Mouse (Mus musculus): ENCODE results near the gene Cntnap2. TPM values are rescaled to one million over a fixed set of nuclear protein-coding genes. Genes with fewer than 3 reads are reported as not detected.

Gene Cntnap2
- polyA plus RNA-seq, 1 experiment from 2014 or later, result 0.55 TPM

DNA sequence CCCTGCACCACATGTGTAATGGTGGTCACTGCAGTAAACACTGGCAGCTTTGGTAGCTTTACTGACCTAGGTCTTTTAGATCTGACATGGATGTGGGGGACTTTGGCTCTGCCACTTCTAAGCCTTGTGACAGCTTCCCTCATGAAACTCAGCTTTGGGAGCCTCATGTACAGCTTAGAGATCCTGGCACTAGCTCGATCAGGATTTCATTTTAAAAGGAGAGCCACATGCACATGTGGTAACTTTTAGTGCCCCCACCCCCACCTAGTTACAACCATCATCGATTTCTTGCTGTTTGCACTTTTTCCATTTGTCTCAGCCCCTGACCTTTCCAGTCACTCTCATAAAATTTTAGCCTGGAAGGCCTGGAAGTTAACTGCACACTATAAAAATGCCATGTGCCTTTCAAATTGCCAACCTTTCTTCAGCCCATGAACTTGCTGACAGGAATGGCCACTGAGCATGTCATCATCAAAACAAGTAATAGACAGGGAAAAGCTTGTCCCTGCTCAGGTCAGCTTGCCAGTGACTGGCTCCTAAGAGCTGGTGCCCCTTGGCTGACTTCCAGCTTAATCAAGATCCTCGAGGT, 2197.9 kb downstream of the Cntnap2 start:
- H3K36me3 ChIP-seq (ENCODE audit: control insufficient read depth, insufficient read depth, low read length), result no peaks in the 10 kb centered on the region
- ATAC-seq (ENCODE audit: insufficient number of reproducible peaks, insufficient read depth, low FRiP score, low read depth), result no peak
- no peaks in the 10 kb centered on the region for H3K9me3 ChIP-seq (ENCODE audit: control insufficient read depth, low read length)
- peaks cover 5 to 6% of the 10 kb centered on the region in 2 experiments; a peak in 3 of 4 replicates for H3K4me1 ChIP-seq (ENCODE audit: control insufficient read depth in 2 of 2, insufficient read depth in 2 of 2, low read length in 2 of 2)
- H3K4me3 ChIP-seq (ENCODE audit: control insufficient read depth in 1 of 2, insufficient read depth in 1 of 2, low read depth in 1 of 2, low read length in 2 of 2), result no peak overlapping the region
- no peaks in the 10 kb centered on the region for H3K27me3 ChIP-seq (ENCODE audit: control insufficient read depth, insufficient read depth, low read length)
- H3K4me2 ChIP-seq (ENCODE audit: low read length), result no peak overlapping the region
- no peak overlapping the region for H3K9ac ChIP-seq (ENCODE audit: low read length)
- WGBS, result 50% methylated on average over 3 of the region's 3 CpGs
- H3K27ac ChIP-seq (replicated peaks in 1 of 2; ENCODE audit: control insufficient read depth in 1 of 2, insufficient read depth in 1 of 2, low read depth in 2 of 2, low read length in 2 of 2), result no peak overlapping the region

DNA sequence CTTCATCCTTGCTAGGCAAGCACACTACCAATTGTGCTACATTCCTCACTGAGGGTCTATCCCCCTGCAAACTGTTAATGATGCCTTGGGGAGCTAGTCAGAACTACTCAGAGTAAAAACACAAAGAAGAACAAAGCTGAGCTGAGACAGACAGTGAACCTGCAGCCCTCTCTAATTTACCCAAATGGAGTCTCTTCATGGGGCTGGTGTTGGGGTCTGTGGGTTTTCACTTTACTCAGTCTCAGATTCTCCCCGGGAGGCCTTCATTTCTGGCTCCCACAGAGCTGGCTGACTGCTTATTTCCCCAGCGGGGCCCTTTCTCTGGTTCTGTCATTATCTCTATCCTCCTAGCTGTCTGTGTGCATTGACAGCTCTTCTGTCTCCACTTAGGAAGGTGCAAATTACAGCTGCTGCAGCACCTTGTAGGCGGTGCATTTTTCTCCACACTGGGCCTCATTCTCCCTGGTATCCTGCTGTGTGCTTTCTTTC, 2200.5 kb downstream of the Cntnap2 start:
- no peak overlapping the region for H3K4me3 ChIP-seq (ENCODE audit: control insufficient read depth in 1 of 2, insufficient read depth in 1 of 2, low read depth in 1 of 2, low read length in 2 of 2)
- H3K4me2 ChIP-seq (ENCODE audit: low read length), result no peak overlapping the region
- WGBS, result 10% methylated on average over 3 of the region's 3 CpGs
- no peaks in the 10 kb centered on the region for H3K27me3 ChIP-seq (ENCODE audit: control insufficient read depth, insufficient read depth, low read length)
- H3K27ac ChIP-seq (replicated peaks in 1 of 2; ENCODE audit: control insufficient read depth in 1 of 2, insufficient read depth in 1 of 2, low read depth in 2 of 2, low read length in 2 of 2), result peak overlapping the region in 1 of 2 experiments; percentile 16; a peak in 1 of 4 replicates
- no peaks in the 10 kb centered on the region for H3K9me3 ChIP-seq (ENCODE audit: control insufficient read depth, low read length)
- no peaks in the 10 kb centered on the region for H3K36me3 ChIP-seq (ENCODE audit: control insufficient read depth, insufficient read depth, low read length)
- no peak overlapping the region for H3K9ac ChIP-seq (ENCODE audit: low read length)
- ATAC-seq (ENCODE audit: insufficient number of reproducible peaks, insufficient read depth, low FRiP score, low read depth), result no peak
- H3K4me1 ChIP-seq (ENCODE audit: control insufficient read depth in 2 of 2, insufficient read depth in 2 of 2, low read length in 2 of 2), result peaks cover 5 to 6% of the 10 kb centered on the region in 2 experiments; a peak in 3 of 4 replicates

DNA sequence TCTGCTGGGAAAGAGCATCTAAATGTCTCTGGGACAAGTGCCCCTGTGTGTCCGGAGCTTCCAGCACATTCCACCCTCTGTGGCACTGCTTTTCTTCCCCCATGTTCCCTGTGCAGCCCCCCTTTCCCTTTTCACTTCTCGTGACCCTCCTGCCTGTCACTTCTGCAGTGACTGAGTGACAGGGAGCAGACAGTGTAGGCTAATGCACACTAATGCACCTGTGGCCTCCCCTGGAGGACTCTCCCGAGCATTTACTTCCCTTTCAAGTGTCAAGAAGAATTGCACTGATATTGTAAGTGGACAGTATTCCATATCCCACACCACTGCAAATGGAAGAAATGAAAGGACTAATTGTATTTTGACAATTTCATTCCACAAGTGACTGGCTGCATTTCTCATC, 2208.1 kb downstream of the Cntnap2 start:
- Histone ChIP-seq H3K9ac (ENCODE audit: low read length) (no peak overlapping the region), H3K4me2 (ENCODE audit: low read length) (no peak overlapping the region), H3K4me3 (ENCODE audit: control insufficient read depth in 1 of 2, insufficient read depth in 1 of 2, low read depth in 1 of 2, low read length in 2 of 2) (no peak overlapping the region), H3K4me1 (ENCODE audit: control insufficient read depth in 2 of 2, insufficient read depth in 2 of 2, low read length in 2 of 2) (no peaks in the 10 kb centered on the region), H3K36me3 (ENCODE audit: control insufficient read depth, insufficient read depth, low read length) (no peaks in the 10 kb centered on the region), H3K27me3 (ENCODE audit: control insufficient read depth, insufficient read depth, low read length) (no peaks in the 10 kb centered on the region), H3K27ac (replicated peaks in 1 of 2; ENCODE audit: control insufficient read depth in 1 of 2, insufficient read depth in 1 of 2, low read depth in 2 of 2, low read length in 2 of 2) (no peak overlapping the region), H3K9me3 (ENCODE audit: control insufficient read depth, low read length) (no peaks in the 10 kb centered on the region)
- 30% methylated on average over 3 of the region's 3 CpGs for WGBS
- no peak for ATAC-seq (ENCODE audit: insufficient number of reproducible peaks, insufficient read depth, low FRiP score, low read depth)

DNA sequence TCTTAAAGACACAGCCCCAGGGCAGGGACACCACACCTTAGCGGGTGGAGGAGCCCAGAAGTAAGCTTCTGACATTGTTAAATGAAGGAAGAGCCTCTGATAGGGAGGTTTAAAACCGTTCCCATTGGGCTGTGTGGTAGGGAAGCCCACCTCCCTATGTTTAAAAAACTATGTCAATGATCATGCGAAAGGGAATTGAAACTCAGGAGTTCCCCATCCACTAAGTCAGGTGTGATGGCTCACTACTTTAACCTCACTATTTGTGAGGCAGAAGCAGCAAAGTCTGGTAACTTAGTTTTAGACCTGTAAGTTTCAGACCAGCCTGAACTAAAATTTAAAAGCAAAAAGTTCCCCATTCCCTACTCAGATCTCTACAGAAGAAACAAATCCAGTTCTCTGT, 2210.3 kb downstream of the Cntnap2 start:
- no peaks in the 10 kb centered on the region for H3K9me3 ChIP-seq (ENCODE audit: control insufficient read depth, low read length)
- ATAC-seq (ENCODE audit: insufficient number of reproducible peaks, insufficient read depth, low FRiP score, low read depth), result no peak
- no peaks in the 10 kb centered on the region for H3K27me3 ChIP-seq (ENCODE audit: control insufficient read depth, insufficient read depth, low read length)
- no peak overlapping the region for H3K9ac ChIP-seq (ENCODE audit: low read length)
- no peak overlapping the region for H3K4me3 ChIP-seq (ENCODE audit: control insufficient read depth in 1 of 2, insufficient read depth in 1 of 2, low read depth in 1 of 2, low read length in 2 of 2)
- H3K4me1 ChIP-seq (ENCODE audit: control insufficient read depth in 2 of 2, insufficient read depth in 2 of 2, low read length in 2 of 2), result no peaks in the 10 kb centered on the region
- WGBS, result 74% methylated on average over 3 of the region's 3 CpGs
- no peak overlapping the region for H3K4me2 ChIP-seq (ENCODE audit: low read length)
- no peaks in the 10 kb centered on the region for H3K36me3 ChIP-seq (ENCODE audit: control insufficient read depth, insufficient read depth, low read length)
- no peak overlapping the region for H3K27ac ChIP-seq (replicated peaks in 1 of 2; ENCODE audit: control insufficient read depth in 1 of 2, insufficient read depth in 1 of 2, low read depth in 2 of 2, low read length in 2 of 2)

DNA sequence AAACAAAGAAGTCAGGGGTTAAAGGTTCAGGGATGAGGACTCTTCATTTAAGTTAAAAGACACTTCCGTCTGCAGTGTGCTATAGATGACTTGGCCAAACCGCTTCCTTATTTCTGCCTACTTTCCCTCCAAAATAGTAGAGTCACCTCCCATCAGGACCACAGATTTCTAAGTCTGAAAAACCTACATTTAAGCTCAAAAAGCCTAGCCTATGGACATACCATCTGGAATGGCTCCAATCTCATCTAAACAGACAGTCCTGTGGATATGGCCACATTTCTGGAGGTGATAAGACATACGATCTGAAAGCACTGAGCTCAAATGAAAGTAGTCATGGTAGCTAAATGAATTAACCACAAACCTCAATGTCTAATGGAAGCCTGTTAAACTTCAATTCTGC, 2212.4 kb downstream of the Cntnap2 start:
- H3K27me3 ChIP-seq (ENCODE audit: control insufficient read depth, insufficient read depth, low read length), result no peaks in the 10 kb centered on the region
- no peak for ATAC-seq (ENCODE audit: insufficient number of reproducible peaks, insufficient read depth, low FRiP score, low read depth)
- H3K27ac ChIP-seq (replicated peaks in 1 of 2; ENCODE audit: control insufficient read depth in 1 of 2, insufficient read depth in 1 of 2, low read depth in 2 of 2, low read length in 2 of 2), result no peak overlapping the region
- no peaks in the 10 kb centered on the region for H3K36me3 ChIP-seq (ENCODE audit: control insufficient read depth, insufficient read depth, low read length)
- H3K4me2 ChIP-seq (ENCODE audit: low read length), result no peak overlapping the region
- H3K4me1 ChIP-seq (ENCODE audit: control insufficient read depth in 2 of 2, insufficient read depth in 2 of 2, low read length in 2 of 2), result no peaks in the 10 kb centered on the region
- H3K9me3 ChIP-seq (ENCODE audit: control insufficient read depth, low read length), result no peaks in the 10 kb centered on the region
- 77% methylated on average over 3 of the region's 3 CpGs for WGBS
- no peak overlapping the region for H3K9ac ChIP-seq (ENCODE audit: low read length)
- H3K4me3 ChIP-seq (ENCODE audit: control insufficient read depth in 1 of 2, insufficient read depth in 1 of 2, low read depth in 1 of 2, low read length in 2 of 2), result no peak overlapping the region

DNA sequence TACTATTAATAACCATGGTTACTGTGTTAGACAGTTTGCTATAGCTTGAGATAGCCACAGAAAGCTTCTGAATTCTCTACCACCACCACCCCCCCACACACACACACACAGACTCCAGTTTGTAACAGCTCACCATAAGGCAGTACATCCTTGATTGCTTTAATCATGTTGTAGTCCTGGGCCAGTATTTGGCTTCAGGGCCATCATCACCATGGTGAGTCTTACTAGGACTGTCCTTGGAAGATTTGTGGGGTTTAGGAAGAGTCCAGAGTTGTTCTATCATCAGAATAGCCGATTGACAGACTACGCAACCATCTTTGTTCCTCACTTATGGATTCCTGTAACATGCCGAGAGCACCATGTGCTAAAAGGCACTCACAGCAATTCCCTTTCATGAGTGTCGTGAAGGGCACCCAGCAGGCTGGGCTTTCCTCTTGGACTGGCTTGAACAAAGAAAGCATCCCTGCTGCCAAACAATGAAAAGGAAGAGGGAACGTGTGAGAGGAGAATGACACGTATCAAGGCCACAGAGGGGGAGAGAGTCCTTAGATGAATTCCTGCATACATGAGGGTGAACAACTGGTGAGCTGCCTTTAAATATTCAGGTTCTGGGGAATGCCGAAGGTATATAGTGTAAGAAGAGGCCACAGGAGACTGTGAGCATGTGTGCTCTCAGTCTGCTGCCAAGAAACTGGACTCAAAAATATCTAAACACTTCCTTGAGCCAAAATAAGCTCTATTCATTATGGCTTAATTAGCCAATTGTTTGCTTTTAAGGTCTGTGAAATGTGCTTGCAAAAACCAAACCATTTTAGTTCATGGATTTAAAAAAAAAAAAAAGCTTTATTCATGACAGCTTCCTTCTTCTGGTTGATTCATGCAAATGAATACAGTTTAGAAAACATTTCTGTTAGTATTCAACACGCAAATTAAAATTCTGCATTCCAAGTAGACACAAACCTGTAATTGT, 2213.7 kb downstream of the Cntnap2 start:
- WGBS, result 72% methylated on average over 8 of the region's 8 CpGs
- Histone ChIP-seq H3K27me3 (ENCODE audit: control insufficient read depth, insufficient read depth, low read length) (no peaks in the 10 kb centered on the region), H3K27ac (replicated peaks in 1 of 2; ENCODE audit: control insufficient read depth in 1 of 2, insufficient read depth in 1 of 2, low read depth in 2 of 2, low read length in 2 of 2) (no peak overlapping the region), H3K36me3 (ENCODE audit: control insufficient read depth, insufficient read depth, low read length) (no peaks in the 10 kb centered on the region), H3K4me1 (ENCODE audit: control insufficient read depth in 2 of 2, insufficient read depth in 2 of 2, low read length in 2 of 2) (no peaks in the 10 kb centered on the region), H3K4me3 (ENCODE audit: control insufficient read depth in 1 of 2, insufficient read depth in 1 of 2, low read depth in 1 of 2, low read length in 2 of 2) (no peak overlapping the region), H3K4me2 (ENCODE audit: low read length) (no peak overlapping the region), H3K9me3 (ENCODE audit: control insufficient read depth, low read length) (no peaks in the 10 kb centered on the region), H3K9ac (ENCODE audit: low read length) (no peak overlapping the region)
- no peak for ATAC-seq (ENCODE audit: insufficient number of reproducible peaks, insufficient read depth, low FRiP score, low read depth)

DNA sequence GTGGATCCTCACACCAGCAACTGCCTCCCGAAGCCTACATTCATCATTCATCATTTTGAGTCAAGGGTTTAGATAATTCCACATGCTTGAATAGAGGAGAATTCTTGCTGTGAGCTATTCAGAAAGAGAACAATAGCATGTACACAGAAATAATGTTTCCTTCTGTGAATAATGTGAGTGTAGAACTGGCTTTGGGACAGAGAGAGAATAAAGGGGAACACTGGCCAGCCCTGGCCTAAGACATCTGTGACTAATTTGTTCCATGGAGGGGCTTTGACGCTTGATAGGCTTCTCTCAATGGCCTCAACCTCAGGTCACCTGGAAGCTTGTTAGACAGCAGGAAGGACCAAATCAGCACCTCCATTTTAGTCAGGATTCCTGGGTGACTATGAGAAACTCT, 2215.9 kb downstream of the Cntnap2 start:
- 47% methylated on average over 2 of the region's 2 CpGs for WGBS
- no peaks in the 10 kb centered on the region for H3K36me3 ChIP-seq (ENCODE audit: control insufficient read depth, insufficient read depth, low read length)

More for the DNA sequence above, 2215.9 kb downstream of the Cntnap2 start:
- H3K27ac ChIP-seq (replicated peaks in 1 of 2; ENCODE audit: control insufficient read depth in 1 of 2, insufficient read depth in 1 of 2, low read depth in 2 of 2, low read length in 2 of 2), result no peak overlapping the region
- no peaks in the 10 kb centered on the region for H3K9me3 ChIP-seq (ENCODE audit: control insufficient read depth, low read length)
- no peaks in the 10 kb centered on the region for H3K4me1 ChIP-seq (ENCODE audit: control insufficient read depth in 2 of 2, insufficient read depth in 2 of 2, low read length in 2 of 2)
- H3K4me3 ChIP-seq (ENCODE audit: control insufficient read depth in 1 of 2, insufficient read depth in 1 of 2, low read depth in 1 of 2, low read length in 2 of 2), result no peak overlapping the region
- ATAC-seq (ENCODE audit: insufficient number of reproducible peaks, insufficient read depth, low FRiP score, low read depth), result no peak
- no peak overlapping the region for H3K9ac ChIP-seq (ENCODE audit: low read length)
- H3K27me3 ChIP-seq (ENCODE audit: control insufficient read depth, insufficient read depth, low read length), result no peaks in the 10 kb centered on the region
- no peak overlapping the region for H3K4me2 ChIP-seq (ENCODE audit: low read length)

Measured in heart, embryonic 14.5 days (tissue).